Mouse (Mus musculus): Measurements from ENCODE around the gene Tbx2. TPM values are rescaled to one million over a fixed set of nuclear protein-coding genes. Genes with fewer than 3 reads are reported as not detected.
A peak's percentile ranks its signal among the peaks of the same experiment; 100 is the strongest.

Gene Tbx2
- polyA plus RNA-seq, 1 experiment from 2014 or later, result 4.0 TPM

- Histone ChIP-seq H3K27me3 (ENCODE audit: control insufficient read depth, insufficient read depth, low read length) (peaks cover 51% of the 10 kb centered on the region), H3K9me3 (ENCODE audit: control insufficient read depth, low read length) (no peaks in the 10 kb centered on the region), H3K4me1 (ENCODE audit: control insufficient read depth in 2 of 2, insufficient read depth in 2 of 2, low read length in 2 of 2) (peaks cover 14 to 26% of the 10 kb centered on the region in 2 experiments), H3K36me3 (ENCODE audit: control insufficient read depth, insufficient read depth, low read length) (no peaks in the 10 kb centered on the region), H3K9ac (ENCODE audit: low read length) (no peak overlapping the region), H3K4me2 (ENCODE audit: low read length) (no peak overlapping the region), H3K4me3 (ENCODE audit: control insufficient read depth in 1 of 2, insufficient read depth in 1 of 2, low read depth in 1 of 2, low read length in 2 of 2) (no peak overlapping the region), H3K27ac (replicated peaks in 1 of 2; ENCODE audit: control insufficient read depth in 1 of 2, insufficient read depth in 1 of 2, low read depth in 2 of 2, low read length in 2 of 2) (no peak overlapping the region)
- ATAC-seq (ENCODE audit: insufficient number of reproducible peaks, insufficient read depth, low FRiP score, low read depth), result no peak
- 86% methylated on average over 4 of the region's 4 CpGs for WGBS
Observed at GRCm38 (mm10) chr11:85823794-85824193, 8.6 kb upstream of the Tbx2 start.

- Histone ChIP-seq H3K4me3 (ENCODE audit: control insufficient read depth in 1 of 2, insufficient read depth in 1 of 2, low read depth in 1 of 2, low read length in 2 of 2) (no peak overlapping the region), H3K36me3 (ENCODE audit: control insufficient read depth, insufficient read depth, low read length) (no peaks in the 10 kb centered on the region), H3K9ac (ENCODE audit: low read length) (no peak overlapping the region), H3K4me1 (ENCODE audit: control insufficient read depth in 2 of 2, insufficient read depth in 2 of 2, low read length in 2 of 2) (peaks cover 21 to 29% of the 10 kb centered on the region in 2 experiments), H3K27me3 (ENCODE audit: control insufficient read depth, insufficient read depth, low read length) (peaks cover 62% of the 10 kb centered on the region), H3K9me3 (ENCODE audit: control insufficient read depth, low read length) (no peaks in the 10 kb centered on the region), H3K27ac (replicated peaks in 1 of 2; ENCODE audit: control insufficient read depth in 1 of 2, insufficient read depth in 1 of 2, low read depth in 2 of 2, low read length in 2 of 2) (no peak overlapping the region), H3K4me2 (ENCODE audit: low read length) (no peak overlapping the region)
- 88% methylated on average over 10 of the region's 10 CpGs for WGBS
- no peak for ATAC-seq (ENCODE audit: insufficient number of reproducible peaks, insufficient read depth, low FRiP score, low read depth)
Observed at GRCm38 (mm10) chr11:85825031-85825430, 7.3 kb upstream of the Tbx2 start.

DNA sequence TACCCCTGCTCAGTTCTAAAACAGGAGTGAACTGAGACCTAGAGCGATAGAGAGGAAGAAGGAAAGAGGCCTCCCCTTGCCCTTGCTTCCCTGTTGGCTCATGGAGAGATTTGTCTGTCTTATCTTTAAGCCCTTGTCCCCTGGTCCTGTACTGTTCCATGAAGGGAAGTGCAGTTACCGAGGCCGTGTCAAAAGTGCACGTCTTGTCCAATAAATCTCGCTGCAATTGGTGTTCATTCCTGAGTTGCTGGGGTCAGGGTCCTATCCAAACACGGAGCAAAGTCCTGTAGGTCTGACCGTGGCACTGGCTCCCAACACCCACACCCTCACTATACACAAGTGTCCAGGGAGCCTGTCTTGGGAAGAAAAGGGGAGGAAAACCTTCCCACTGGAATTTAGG lies 6.5 kb upstream of the Tbx2 start:
- Histone ChIP-seq H3K36me3 (ENCODE audit: control insufficient read depth, insufficient read depth, low read length) (no peaks in the 10 kb centered on the region), H3K4me2 (ENCODE audit: low read length) (no peak overlapping the region), H3K9me3 (ENCODE audit: control insufficient read depth, low read length) (no peaks in the 10 kb centered on the region), H3K4me3 (ENCODE audit: control insufficient read depth in 1 of 2, insufficient read depth in 1 of 2, low read depth in 1 of 2, low read length in 2 of 2) (no peak overlapping the region), H3K4me1 (ENCODE audit: control insufficient read depth in 2 of 2, insufficient read depth in 2 of 2, low read length in 2 of 2) (peaks cover 21 to 34% of the 10 kb centered on the region in 2 experiments), H3K9ac (ENCODE audit: low read length) (no peak overlapping the region), H3K27me3 (ENCODE audit: control insufficient read depth, insufficient read depth, low read length) (peaks cover 63% of the 10 kb centered on the region), H3K27ac (replicated peaks in 1 of 2; ENCODE audit: control insufficient read depth in 1 of 2, insufficient read depth in 1 of 2, low read depth in 2 of 2, low read length in 2 of 2) (no peak overlapping the region)
- ATAC-seq (ENCODE audit: insufficient number of reproducible peaks, insufficient read depth, low FRiP score, low read depth), result no peak
- WGBS, result 44% methylated on average over 7 of the region's 7 CpGs

DNA sequence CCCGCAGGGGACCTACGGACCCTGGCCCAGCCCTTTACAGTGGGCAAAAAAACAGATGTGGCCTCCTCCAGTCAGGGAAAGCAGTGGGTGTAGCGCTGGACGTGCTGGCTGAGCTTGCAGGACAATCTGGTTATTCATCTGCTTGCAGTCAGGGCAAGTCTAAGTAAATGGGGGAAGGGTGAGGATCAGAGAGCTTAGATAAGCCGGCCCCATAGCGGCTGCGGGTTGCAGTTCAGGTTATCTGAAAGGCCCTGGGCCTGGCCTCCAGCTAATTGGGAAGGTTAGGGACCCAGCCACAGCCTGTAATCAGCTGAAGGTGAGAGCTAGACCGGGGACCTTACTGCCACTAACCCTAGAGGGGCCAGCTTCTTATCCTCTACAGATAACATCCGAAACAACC lies 5.0 kb upstream of the Tbx2 start:
- Histone ChIP-seq H3K4me3 (ENCODE audit: control insufficient read depth in 1 of 2, insufficient read depth in 1 of 2, low read depth in 1 of 2, low read length in 2 of 2) (no peak overlapping the region), H3K27ac (replicated peaks in 1 of 2; ENCODE audit: control insufficient read depth in 1 of 2, insufficient read depth in 1 of 2, low read depth in 2 of 2, low read length in 2 of 2) (no peak overlapping the region), H3K36me3 (ENCODE audit: control insufficient read depth, insufficient read depth, low read length) (no peaks in the 10 kb centered on the region), H3K9me3 (ENCODE audit: control insufficient read depth, low read length) (no peaks in the 10 kb centered on the region), H3K27me3 (ENCODE audit: control insufficient read depth, insufficient read depth, low read length) (peaks cover 75% of the 10 kb centered on the region), H3K4me2 (ENCODE audit: low read length) (no peak overlapping the region), H3K9ac (ENCODE audit: low read length) (no peak overlapping the region), H3K4me1 (ENCODE audit: control insufficient read depth in 2 of 2, insufficient read depth in 2 of 2, low read length in 2 of 2) (peaks cover 23 to 36% of the 10 kb centered on the region in 2 experiments)
- 34% methylated on average over 8 of the region's 9 CpGs for WGBS
- no peak for ATAC-seq (ENCODE audit: insufficient number of reproducible peaks, insufficient read depth, low FRiP score, low read depth)

- H3K9me3 ChIP-seq (ENCODE audit: control insufficient read depth, low read length), result no peaks in the 10 kb centered on the region
- H3K9ac ChIP-seq (ENCODE audit: low read length), result peak overlapping the region; percentile 60
- peaks cover 21 to 39% of the 10 kb centered on the region in 2 experiments for H3K4me1 ChIP-seq (ENCODE audit: control insufficient read depth in 2 of 2, insufficient read depth in 2 of 2, low read length in 2 of 2)
- peaks cover 79% of the 10 kb centered on the region for H3K27me3 ChIP-seq (ENCODE audit: control insufficient read depth, insufficient read depth, low read length)
- peak overlapping the region; percentile 33 to 42 for H3K4me3 ChIP-seq (ENCODE audit: control insufficient read depth in 1 of 2, insufficient read depth in 1 of 2, low read depth in 1 of 2, low read length in 2 of 2)
- no peak overlapping the region for H3K27ac ChIP-seq (replicated peaks in 1 of 2; ENCODE audit: control insufficient read depth in 1 of 2, insufficient read depth in 1 of 2, low read depth in 2 of 2, low read length in 2 of 2)
- no peaks in the 10 kb centered on the region for H3K36me3 ChIP-seq (ENCODE audit: control insufficient read depth, insufficient read depth, low read length)
- 19% methylated on average over 38 of the region's 38 CpGs for WGBS
- H3K4me2 ChIP-seq (ENCODE audit: low read length), result peak overlapping the region; percentile 74
- ATAC-seq (ENCODE audit: insufficient number of reproducible peaks, insufficient read depth, low FRiP score, low read depth), result no peak
Observed at GRCm38 (mm10) chr11:85828691-85829519, 3.4 kb upstream of the Tbx2 start.

GRCm38 (mm10) chr11:85829520-85830440 lies 2.6 kb upstream of the Tbx2 start:
- Histone ChIP-seq H3K27me3 (ENCODE audit: control insufficient read depth, insufficient read depth, low read length) (peaks cover 83% of the 10 kb centered on the region), H3K27ac (replicated peaks in 1 of 2; ENCODE audit: control insufficient read depth in 1 of 2, insufficient read depth in 1 of 2, low read depth in 2 of 2, low read length in 2 of 2) (no peak overlapping the region), H3K4me3 (ENCODE audit: control insufficient read depth in 1 of 2, insufficient read depth in 1 of 2, low read depth in 1 of 2, low read length in 2 of 2) (peak overlapping the region; percentile 33 to 42), H3K9ac (ENCODE audit: low read length) (peak overlapping the region; percentile 67), H3K9me3 (ENCODE audit: control insufficient read depth, low read length) (no peaks in the 10 kb centered on the region), H3K36me3 (ENCODE audit: control insufficient read depth, insufficient read depth, low read length) (no peaks in the 10 kb centered on the region), H3K4me2 (ENCODE audit: low read length) (peak overlapping the region; percentile 74), H3K4me1 (ENCODE audit: control insufficient read depth in 2 of 2, insufficient read depth in 2 of 2, low read length in 2 of 2) (peaks cover 21 to 39% of the 10 kb centered on the region in 2 experiments)
- no peak for ATAC-seq (ENCODE audit: insufficient number of reproducible peaks, insufficient read depth, low FRiP score, low read depth)
- WGBS, result under 1% methylated on average over 61 of the region's 61 CpGs

GRCm38 (mm10) chr11:85830901-85831341 lies 1.4 kb upstream of the Tbx2 start:
- WGBS, result 3% methylated on average over 17 of the region's 17 CpGs
- peak overlapping the region; percentile 42 for H3K4me2 ChIP-seq (ENCODE audit: low read length)
- H3K27me3 ChIP-seq (ENCODE audit: control insufficient read depth, insufficient read depth, low read length), result peaks cover 87% of the 10 kb centered on the region
- no peak for ATAC-seq (ENCODE audit: insufficient number of reproducible peaks, insufficient read depth, low FRiP score, low read depth)
- H3K9ac ChIP-seq (ENCODE audit: low read length), result no peak overlapping the region
- H3K36me3 ChIP-seq (ENCODE audit: control insufficient read depth, insufficient read depth, low read length), result no peaks in the 10 kb centered on the region
- no peak overlapping the region for H3K27ac ChIP-seq (replicated peaks in 1 of 2; ENCODE audit: control insufficient read depth in 1 of 2, insufficient read depth in 1 of 2, low read depth in 2 of 2, low read length in 2 of 2)
- H3K4me1 ChIP-seq (ENCODE audit: control insufficient read depth in 2 of 2, insufficient read depth in 2 of 2, low read length in 2 of 2), result peaks cover 14 to 37% of the 10 kb centered on the region in 2 experiments
- H3K9me3 ChIP-seq (ENCODE audit: control insufficient read depth, low read length), result no peaks in the 10 kb centered on the region
- peak overlapping the region in 1 of 2 experiments; percentile 11; a peak in 1 of 4 replicates for H3K4me3 ChIP-seq (ENCODE audit: control insufficient read depth in 1 of 2, insufficient read depth in 1 of 2, low read depth in 1 of 2, low read length in 2 of 2)

Measured in heart, embryonic 14.5 days (tissue).